Mouse (Mus musculus) CH12.LX (cell line): ENCODE results near the gene Nckap1l. TPM values are rescaled to one million over a fixed set of nuclear protein-coding genes. Genes with fewer than 3 reads are reported as not detected.

Experiments
- DNase-seq: peaks from one replicate; pipeline ENCODE4 v3.0.0-alpha.2; 2013; ENCODE audit errors: extremely low read depth
- H3K27ac ChIP-seq: 2 replicates; pipeline ENCODE4 v1.5.1; 2012; ENCODE audit warnings: low read depth, mild to moderate bottlenecking, control low read depth, moderate library complexity; ENCODE audit not compliant: insufficient read depth
- H3K27me3 ChIP-seq: replicated peaks from 2 replicates; pipeline ENCODE3; 2012; ENCODE audit warnings: inconsistent platforms
- H3K36me3 ChIP-seq, 2 experiments: replicated peaks in 1 of 2; 2 replicates each; pipeline versions ENCODE3 to v1.6.1; 2012; ENCODE audit warnings: inconsistent platforms in 1 of 2, low read length in 1 of 2, mild to moderate bottlenecking in 1 of 2, mixed read lengths in 1 of 2, moderate library complexity in 1 of 2; ENCODE audit not compliant: control insufficient read depth in 1 of 2, insufficient read depth in 1 of 2
- H3K4me1 ChIP-seq, 2 experiments: 2 replicates each; pipeline ENCODE4 v1.6.1; 2012; ENCODE audit warnings: inconsistent platforms in 1 of 2, moderate library complexity in 1 of 2; ENCODE audit not compliant: insufficient read depth in 2 of 2, control insufficient read depth in 1 of 2
- H3K4me2 ChIP-seq: 2 replicates; pipeline ENCODE4 v1.6.1; 2012; ENCODE audit warnings: low read depth, mild to moderate bottlenecking, control low read depth; ENCODE audit not compliant: poor library complexity, insufficient read depth, severe bottlenecking
- H3K4me3 ChIP-seq, 3 experiments: fragments of 150-350 bp in 1 of 3; sonication (generic) in 1 of 3; replicated peaks in 1 of 3; 2 replicates each; pipeline versions ENCODE3 to v1.5.1; 2011 to 2012; ENCODE audit warnings: low read depth in 2 of 3, low read length in 2 of 3, mild to moderate bottlenecking in 2 of 3, moderate library complexity in 2 of 3, control low read depth in 1 of 3, improper control_type of control experiment in 1 of 3, inconsistent platforms in 1 of 3, mixed read lengths in 1 of 3; ENCODE audit not compliant: poor library complexity in 1 of 3
- H3K79me2 ChIP-seq: replicated peaks from 2 replicates; pipeline ENCODE4 v1.6.1; 2012; ENCODE audit warnings: mild to moderate bottlenecking, moderate library complexity; ENCODE audit not compliant: control insufficient read depth, poor library complexity, insufficient read depth, severe bottlenecking; ENCODE audit errors: extremely low read depth
- H3K9ac ChIP-seq: 2 replicates; pipeline ENCODE4 v1.6.1; 2012; ENCODE audit warnings: low read depth, mild to moderate bottlenecking, control low read depth, moderate library complexity; ENCODE audit not compliant: insufficient read depth
- H3K9me3 ChIP-seq: replicated peaks from 2 replicates; pipeline ENCODE3; 2012; ENCODE audit warnings: low read length, inconsistent platforms, mixed read lengths
- BHLHE40 ChIP-seq: IDR thresholded peaks from 2 replicates; pipeline ENCODE4 v1.6.1; 2011; ENCODE audit warnings: mild to moderate bottlenecking, low read depth, low read length, improper control_type of control experiment
- CTCF ChIP-seq, 2 experiments: IDR thresholded peaks in 1 of 2; conservative IDR thresholded peaks in 1 of 2; 2 replicates each; pipeline ENCODE4 v1.5.1; 2011 to 2012; ENCODE audit warnings: low read depth in 2 of 2, low read length in 2 of 2, improper control_type of control experiment in 1 of 2, inconsistent platforms in 1 of 2, mild to moderate bottlenecking in 1 of 2, moderate library complexity in 1 of 2
- E2F4 ChIP-seq: IDR thresholded peaks from 2 replicates; pipeline ENCODE4 v1.6.1; 2011; ENCODE audit warnings: low read depth, low read length, improper control_type of control experiment; ENCODE audit not compliant: insufficient replicate concordance
- HCFC1 ChIP-seq: IDR thresholded peaks from 2 replicates; pipeline ENCODE4 v1.6.1; 2012; ENCODE audit warnings: low read depth, mild to moderate bottlenecking, inconsistent platforms, low read length, improper control_type of control experiment
- IRF4 ChIP-seq: IDR thresholded peaks from 2 replicates; pipeline ENCODE4 v1.6.1; 2014; ENCODE audit warnings: low read depth, mild to moderate bottlenecking, inconsistent platforms, low read length, improper control_type of control experiment
- KAT2A ChIP-seq: IDR thresholded peaks from 2 replicates; pipeline ENCODE4 v1.6.1; 2012; ENCODE audit warnings: low read length, improper control_type of control experiment, inconsistent platforms; ENCODE audit not compliant: insufficient replicate concordance
- MAFK ChIP-seq: IDR thresholded peaks from 2 replicates; pipeline ENCODE4 v1.6.1; 2011; ENCODE audit warnings: low read length, improper control_type of control experiment; ENCODE audit not compliant: insufficient replicate concordance
- MEF2A ChIP-seq: IDR thresholded peaks from 2 replicates; pipeline ENCODE4 v1.6.1; 2014; ENCODE audit warnings: low read depth, mild to moderate bottlenecking, inconsistent platforms, low read length, improper control_type of control experiment, borderline replicate concordance
- MXI1 ChIP-seq: IDR thresholded peaks from 2 replicates; pipeline ENCODE4 v1.6.1; 2011; ENCODE audit warnings: mild to moderate bottlenecking, low read depth, low read length, improper control_type of control experiment
- NRF1 ChIP-seq: IDR thresholded peaks from 2 replicates; pipeline ENCODE4 v1.6.1; 2014; ENCODE audit warnings: low read depth, mild to moderate bottlenecking, inconsistent platforms, low read length, improper control_type of control experiment, moderate library complexity
- POLR2A ChIP-seq: IDR thresholded peaks from 2 replicates; pipeline ENCODE4 v1.6.1; 2011; ENCODE audit warnings: low read depth, mild to moderate bottlenecking, improper control_type of control experiment, low read length
- POLR2AphosphoS2 ChIP-seq: IDR thresholded peaks from 2 replicates; pipeline ENCODE4 v1.6.1; 2011; ENCODE audit warnings: low read depth, low read length, improper control_type of control experiment
- SMC3 ChIP-seq: IDR thresholded peaks from 2 replicates; pipeline ENCODE4 v1.6.1; 2011; ENCODE audit warnings: low read depth, low read length, improper control_type of control experiment
- TBP ChIP-seq: conservative IDR thresholded peaks from 2 replicates; pipeline ENCODE4 v1.6.1; 2011; ENCODE audit warnings: low read depth, low read length, improper control_type of control experiment
- TCF12 ChIP-seq: IDR thresholded peaks from 2 replicates; pipeline ENCODE4 v1.6.1; 2014; ENCODE audit warnings: low read depth, mild to moderate bottlenecking, inconsistent platforms, low read length, improper control_type of control experiment
- ZC3H11A ChIP-seq: IDR thresholded peaks from 2 replicates; pipeline ENCODE4 v1.6.1; 2012; ENCODE audit warnings: low read depth, mild to moderate bottlenecking, inconsistent platforms, low read length, improper control_type of control experiment
- ZMIZ1 ChIP-seq: IDR thresholded peaks from 2 replicates; pipeline ENCODE4 v1.6.1; 2012; ENCODE audit warnings: low read depth, mild to moderate bottlenecking, inconsistent platforms, low read length, improper control_type of control experiment
- ZNF384 ChIP-seq: IDR thresholded peaks from 2 replicates; pipeline ENCODE4 v1.6.1; 2012; ENCODE audit warnings: low read depth, low read length, improper control_type of control experiment, inconsistent platforms
- dilution Hi-C: fragments of 300-500 bp; cut with MboI; formaldehyde crosslinking; loops from 2 replicates; pipeline ENCODE4 v1.14.3; 2020; ENCODE audit warnings: low sequenced_read_pairs; ENCODE audit not compliant: extremely low pct_unique_long_range_greater_than_20kb, extremely low pct_ligation_motif_present
- in situ Hi-C: fragments of 300-500 bp; cut with MboI; formaldehyde crosslinking; loops from 3 replicates; pipeline ENCODE4 v1.14.3; 2019; ENCODE audit warnings: low sequenced_read_pairs, low pct_ligation_motif_present, low pct_unique_long_range_greater_than_20kb, mixed read lengths
- polyA plus RNA-seq: library from polyadenylated mRNA; unstranded; fragments of >175 nt; gene quantifications from 2 replicates; pipeline ENCODE4 v1.2.1, GENCODE M21; 2012; ENCODE audit warnings: low read depth; ENCODE audit not compliant: insufficient read length
- total RNA-seq, 2 experiments: library from RNA; depleted of rRNA; stranded (reverse); fragments of 300-350 nt in 1 of 2; fragments of >200 nt in 1 of 2; gene quantifications; 2 replicates each; pipeline ENCODE4 v1.2.3; 2012 to 2014

Gene Nckap1l
- total and polyA plus RNA-seq, 3 experiments = 68.6 to 109 (median 77.7) TPM

DNA sequence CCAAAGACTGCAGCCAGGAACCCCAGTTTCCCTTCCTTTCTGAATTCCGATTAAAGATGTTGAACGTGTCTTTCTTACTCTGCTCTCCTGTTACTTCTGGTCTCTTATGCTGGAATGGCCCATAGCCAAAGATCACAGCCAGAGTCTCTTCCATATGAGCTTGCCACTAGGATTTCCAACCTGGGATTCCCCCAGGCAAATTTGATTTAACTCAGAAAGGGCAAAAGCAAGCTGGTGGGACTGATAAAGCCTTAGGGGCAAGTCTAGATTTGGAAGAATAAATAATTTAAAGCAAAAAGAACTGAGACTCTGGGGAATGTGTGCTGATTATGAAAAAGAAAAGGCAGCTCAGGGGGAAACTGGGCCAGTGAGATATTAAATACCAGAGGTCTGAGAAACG is 31.5 kb downstream of the Nckap1l start:
- H3K4me1 ChIP-seq = peaks cover 0 to 25% of the 10 kb centered on the region in 2 experiments; a peak in 2 of 4 replicates
- no peak overlapping the region for H3K9ac ChIP-seq
- peaks cover 83 to 96% of the 10 kb centered on the region in 2 experiments for H3K36me3 ChIP-seq
- H3K9me3 ChIP-seq = no peaks in the 10 kb centered on the region
- dilution Hi-C loops (no loop called here), in situ Hi-C loops (no loop called here)
- H3K4me2 ChIP-seq = no peak overlapping the region
- no peaks in the 10 kb centered on the region for H3K27me3 ChIP-seq
- TF ChIP-seq IRF4 (no peak), MEF2A (no peak), POLR2AphosphoS2 (no peak), CTCF (conservative IDR thresholded peaks at IDR 0.05 in 1 of 2, IDR thresholded peaks at IDR 0.05 in 1 of 2; ENCODE audit: low read depth in 2 of 2, low read length in 2 of 2) (no peak), HCFC1 (no peak), POLR2A (no peak), E2F4 (no peak), MAFK (no peak)
- no peaks in the 10 kb centered on the region for H3K79me2 ChIP-seq
- H3K27ac ChIP-seq = no peak overlapping the region
- no peak for DNase-seq
- no peak overlapping the region for H3K4me3 ChIP-seq

- Histone ChIP-seq H3K9me3 (no peaks in the 10 kb centered on the region), H3K36me3 (peaks cover 86 to 98% of the 10 kb centered on the region in 2 experiments), H3K4me2 (no peak overlapping the region), H3K27me3 (no peaks in the 10 kb centered on the region), H3K4me3 (no peak overlapping the region), H3K79me2 (no peaks in the 10 kb centered on the region), H3K27ac (no peak overlapping the region), H3K9ac (no peak overlapping the region), H3K4me1 (peaks cover 0 to 25% of the 10 kb centered on the region in 2 experiments; a peak in 2 of 4 replicates)
- no peak for DNase-seq
- dilution Hi-C loops (no loop called here), in situ Hi-C loops (no loop called here)
- TF ChIP-seq KAT2A (no peak), BHLHE40 (no peak), NRF1 (no peak), TBP (no peak), HCFC1 (no peak), TCF12 (no peak), ZMIZ1 (no peak), SMC3 (no peak), MAFK (no peak), MXI1 (no peak), E2F4 (no peak), ZC3H11A (no peak), ZNF384 (no peak)
Measured at GRCm38 (mm10) chr15:103486658-103487057, 33.1 kb downstream of the Nckap1l start.
